Mouse (Mus musculus): Measurements from ENCODE around the gene Kdr. TPM values are rescaled to one million over a fixed set of nuclear protein-coding genes. Genes with fewer than 3 reads are reported as not detected.
"Not testable (repeated sequence)": the region's sequence is repeated elsewhere in the genome, so short reads cannot be mapped to it uniquely, and the experiment has no call there.

The Kdr gene
- total RNA-seq, 2 experiments from 2014 or later, result 0.46 to 0.56 TPM

DNA sequence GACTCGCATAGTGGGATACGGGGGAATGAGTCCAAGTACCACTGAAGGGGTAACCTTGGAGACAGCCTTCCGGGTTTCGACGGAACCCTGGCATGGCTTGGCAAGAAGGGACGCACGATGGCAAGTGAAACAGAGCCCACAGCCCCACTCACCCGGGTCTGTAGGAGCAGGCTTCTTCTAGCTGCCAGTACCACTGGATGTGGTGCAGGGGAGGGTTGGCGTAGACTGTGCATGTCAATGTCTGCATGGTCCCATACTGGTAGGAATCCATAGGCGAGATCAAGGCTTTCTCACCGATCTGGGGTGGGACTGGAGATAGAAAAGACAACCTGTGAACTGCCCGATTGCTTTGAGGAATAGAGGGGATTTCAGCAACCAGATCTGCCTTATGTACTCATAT, 15.7 kb downstream of the Kdr start:
- peak; percentile 9; the same call in 1 of the 2 replicates for ATAC-seq (replicated peaks; ENCODE audit: low FRiP score, low TSS enrichment, poor library complexity, severe bottlenecking)

DNA sequence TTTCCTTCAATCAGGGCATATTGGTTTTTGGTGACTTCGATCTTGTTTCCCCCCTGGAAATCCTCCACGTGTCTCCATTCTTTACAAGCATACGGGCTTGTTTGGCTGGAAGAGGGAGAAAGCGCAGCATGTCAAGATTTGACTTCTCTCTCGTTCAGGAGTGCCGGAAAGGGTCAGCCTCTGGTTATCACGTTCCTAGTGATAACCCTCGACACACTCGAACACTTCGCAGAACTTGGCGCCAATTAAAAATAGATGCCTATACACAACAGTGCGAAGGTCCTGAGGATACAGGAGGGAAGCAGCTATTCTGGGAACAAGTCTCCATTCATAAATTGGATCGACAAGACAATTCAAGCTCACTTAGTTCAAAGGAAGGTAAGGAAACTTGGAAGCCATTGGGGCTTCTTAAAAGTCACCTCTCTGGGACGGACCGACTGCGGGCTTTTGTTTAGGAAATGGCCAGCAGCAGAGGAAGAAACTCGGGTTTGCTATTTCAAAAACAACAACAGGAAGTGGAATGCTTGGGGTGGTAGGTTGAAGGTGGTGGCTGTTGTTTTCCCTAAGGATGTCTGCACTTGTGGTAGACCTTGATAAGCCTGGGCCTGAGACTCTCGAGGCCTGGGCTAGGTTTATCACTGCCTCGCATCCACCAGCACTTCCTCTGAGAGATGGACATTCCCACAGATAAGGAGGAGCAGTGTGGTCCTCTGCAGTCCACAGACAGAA, 16.4 kb downstream of the Kdr start:
- ATAC-seq (replicated peaks; ENCODE audit: low FRiP score, low TSS enrichment, poor library complexity, severe bottlenecking), result peak; percentile 75

DNA sequence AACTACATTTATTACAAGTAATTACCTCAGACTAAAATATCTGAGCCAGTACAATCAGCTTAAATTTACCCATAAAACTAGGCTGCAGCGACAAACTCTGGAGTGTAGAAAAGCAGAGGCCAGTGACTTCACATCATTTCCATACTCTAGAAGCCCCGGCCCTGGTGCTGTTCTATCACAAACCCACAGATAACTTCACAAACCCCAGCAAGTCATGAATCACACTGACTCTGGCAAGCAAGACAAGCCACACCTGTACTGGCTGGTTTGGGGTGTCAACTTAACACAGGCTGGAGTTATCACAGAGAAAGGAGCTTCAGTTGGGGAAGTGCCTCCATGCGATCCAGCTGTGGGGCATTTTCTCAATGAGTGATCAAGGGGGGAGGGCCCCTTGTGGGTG, 18.4 kb downstream of the Kdr start:
- ATAC-seq (replicated peaks; ENCODE audit: low FRiP score, low TSS enrichment, poor library complexity, severe bottlenecking), result peak; percentile 79

DNA sequence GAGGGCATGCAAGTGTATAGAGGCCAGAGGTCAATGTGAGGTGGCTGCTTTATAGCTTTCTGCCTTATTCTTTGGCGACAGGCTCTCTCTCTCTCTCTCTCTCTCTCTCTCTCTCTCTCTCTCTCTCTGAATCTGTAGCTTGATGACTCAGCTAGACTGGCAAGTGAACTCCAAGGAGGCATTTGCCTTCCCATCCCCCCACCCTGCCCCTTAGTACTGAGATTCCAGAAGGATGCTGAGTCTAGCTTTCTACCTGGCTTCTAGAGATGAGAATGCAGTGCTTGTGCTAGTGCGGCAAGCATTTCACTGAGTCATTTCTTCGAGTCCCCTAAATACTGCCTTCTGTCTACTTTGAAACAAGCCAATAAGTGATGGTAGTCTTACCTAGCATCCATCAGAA, 21.7 kb downstream of the Kdr start:
- no peak for ATAC-seq (replicated peaks; ENCODE audit: low FRiP score, low TSS enrichment, poor library complexity, severe bottlenecking)

DNA sequence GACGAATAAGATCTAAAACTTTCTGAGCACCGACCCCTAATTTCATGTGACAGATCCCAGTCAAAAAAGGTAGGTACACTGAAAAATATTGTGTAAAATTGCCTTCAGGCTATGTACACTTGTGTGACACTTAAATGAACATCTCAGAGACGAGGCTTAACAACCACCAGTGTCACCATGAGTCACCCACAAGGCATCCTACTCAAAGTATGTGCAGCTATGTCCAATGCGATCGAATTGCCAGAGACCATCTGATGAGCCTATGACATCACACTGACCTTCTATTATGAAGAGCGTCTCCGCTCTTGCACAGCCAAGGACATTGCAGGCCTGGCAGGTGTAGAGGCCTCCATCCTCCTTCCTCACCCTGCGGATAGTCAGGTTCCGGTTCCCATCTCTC, 22.4 kb downstream of the Kdr start:
- ATAC-seq (replicated peaks; ENCODE audit: low FRiP score, low TSS enrichment, poor library complexity, severe bottlenecking), result no peak

DNA sequence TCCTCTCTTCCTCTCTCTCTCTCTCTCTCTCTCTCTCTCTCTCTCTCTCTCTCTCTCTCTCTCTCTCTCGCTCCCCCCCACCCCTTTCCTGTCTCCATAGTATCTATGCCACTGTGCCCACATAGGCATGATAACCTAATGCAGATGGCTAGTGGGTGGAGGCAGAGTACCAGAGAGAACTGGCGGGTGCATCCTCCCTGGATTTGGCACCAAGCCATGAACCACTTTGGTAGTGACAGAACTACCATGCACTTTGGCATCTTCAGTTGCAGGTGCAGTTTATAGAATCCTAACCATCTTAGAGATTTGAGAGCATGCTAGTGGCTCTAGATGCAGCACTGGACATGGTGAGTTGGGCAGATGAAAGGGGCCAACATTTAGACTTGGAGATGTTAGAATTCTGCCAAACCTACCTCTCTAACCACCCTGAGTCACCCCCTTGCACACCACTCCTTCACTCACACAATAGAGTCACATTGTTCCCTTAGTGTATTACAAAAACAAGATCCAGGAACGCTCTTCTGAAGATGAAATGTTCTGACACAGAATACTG, 23.4 kb downstream of the Kdr start:
- peak; percentile 63 for ATAC-seq (replicated peaks; ENCODE audit: low FRiP score, low TSS enrichment, poor library complexity, severe bottlenecking)

DNA sequence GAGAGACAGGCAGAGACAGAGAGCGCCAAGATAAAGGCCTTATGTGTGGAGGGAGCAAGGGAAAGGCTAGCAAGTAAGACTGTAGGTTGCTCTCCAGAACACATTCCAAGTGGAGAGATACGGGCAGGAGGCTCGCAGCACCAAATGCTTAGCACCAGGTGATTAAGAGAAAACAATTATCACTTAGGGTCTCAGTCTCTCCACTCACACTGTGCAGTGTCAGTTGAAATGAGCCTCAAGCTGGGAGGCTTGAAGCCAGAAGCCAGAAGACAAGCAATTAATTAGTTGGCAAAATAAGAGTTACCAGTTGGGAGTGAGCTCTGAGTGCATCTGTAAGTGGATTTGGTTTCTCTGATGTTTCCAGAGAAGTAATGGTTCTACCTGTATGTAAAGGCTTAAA, 24.0 kb downstream of the Kdr start:
- no peak for ATAC-seq (replicated peaks; ENCODE audit: low FRiP score, low TSS enrichment, poor library complexity, severe bottlenecking)

DNA sequence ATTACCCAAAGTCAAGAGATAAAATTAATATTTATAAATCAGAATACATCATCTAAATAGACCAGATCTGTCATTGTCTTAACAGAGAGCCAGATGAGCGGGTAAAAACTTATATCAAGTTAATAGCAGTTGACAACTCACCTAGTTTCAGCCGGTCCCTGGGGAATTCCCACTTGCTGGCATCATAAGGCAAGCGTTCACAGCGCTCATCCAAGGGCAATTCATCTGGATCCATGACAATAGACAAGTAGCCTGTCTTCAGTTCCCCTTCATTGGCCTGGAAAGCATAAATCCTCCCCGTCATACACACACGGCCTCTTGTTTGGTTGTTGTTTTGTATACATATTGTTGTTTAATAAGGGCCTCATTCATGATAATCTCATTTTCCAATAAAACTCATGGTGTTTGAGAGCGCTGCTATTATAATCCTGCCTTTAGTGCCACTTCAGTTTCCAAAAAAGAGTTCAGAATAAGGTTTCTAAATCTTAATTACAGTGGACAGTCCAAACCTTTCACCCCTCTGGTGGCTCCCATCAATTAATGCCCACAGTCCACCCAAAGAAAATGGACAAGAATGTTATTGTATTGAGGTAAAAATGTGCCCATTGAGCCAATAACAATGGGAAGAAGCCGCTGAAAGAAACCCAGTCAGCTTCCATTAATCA, 26.0 kb downstream of the Kdr start:
- ATAC-seq (replicated peaks; ENCODE audit: low FRiP score, low TSS enrichment, poor library complexity, severe bottlenecking), result no peak

DNA sequence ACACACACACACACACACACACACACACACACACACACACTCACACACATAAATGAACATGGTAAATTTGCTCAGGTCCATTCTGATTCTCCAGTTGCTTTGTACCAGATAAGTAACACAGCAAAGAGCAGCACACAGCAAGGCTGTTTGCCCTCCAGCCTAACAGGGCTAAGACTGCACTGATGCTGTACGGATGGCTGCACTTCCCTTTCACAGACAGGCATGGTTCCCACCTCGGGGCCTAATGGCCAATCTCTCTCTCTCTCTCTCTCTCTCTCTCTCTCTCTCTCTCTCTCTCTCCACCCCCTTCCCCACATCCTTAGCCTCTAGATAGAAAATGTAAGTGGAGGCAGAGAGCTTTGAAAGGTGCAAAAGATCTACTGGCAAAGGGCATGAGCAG, 27.4 kb downstream of the Kdr start:
- no peak for ATAC-seq (replicated peaks; ENCODE audit: low FRiP score, low TSS enrichment, poor library complexity, severe bottlenecking)

DNA sequence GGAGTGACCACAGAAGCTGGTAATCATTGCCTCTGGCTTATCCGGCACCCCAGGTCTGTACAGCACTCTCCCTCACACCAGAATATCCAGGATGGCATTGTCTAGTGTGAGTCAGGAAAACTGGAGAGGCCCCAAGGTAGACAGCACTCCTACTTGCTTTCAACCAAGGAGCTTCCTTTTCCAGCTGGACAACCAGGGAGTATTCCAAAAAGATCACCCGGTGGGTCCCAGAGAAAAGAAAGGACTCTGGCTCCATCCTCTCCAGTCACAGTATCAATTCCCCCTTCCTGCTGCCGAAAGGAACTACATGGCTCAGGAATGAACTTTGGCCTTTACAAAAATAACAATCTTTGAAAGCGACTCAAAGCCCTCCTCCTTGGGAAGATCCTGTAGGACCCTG, 32.9 kb downstream of the Kdr start:
- ATAC-seq (replicated peaks; ENCODE audit: low FRiP score, low TSS enrichment, poor library complexity, severe bottlenecking), result no peak

DNA sequence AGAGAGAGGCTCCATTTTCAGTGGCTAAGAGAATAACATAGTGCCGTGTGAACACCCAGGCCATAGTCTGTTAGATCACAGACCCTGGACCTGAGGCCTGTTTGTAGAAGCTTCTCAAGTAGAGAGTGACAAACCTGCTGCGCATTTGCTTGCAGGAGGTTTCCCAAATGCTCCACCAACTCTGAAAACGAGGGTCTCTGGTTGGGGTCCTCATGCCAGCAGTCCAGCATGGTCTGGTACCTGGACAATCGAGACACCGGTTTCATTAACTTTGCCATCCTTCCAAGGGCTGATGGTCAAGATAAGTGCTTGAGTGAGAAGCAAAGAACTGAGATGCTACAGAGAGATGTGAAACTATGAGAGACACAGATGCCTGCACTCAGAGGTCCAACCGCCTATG, 35.0 kb downstream of the Kdr start:
- no peak for ATAC-seq (replicated peaks; ENCODE audit: low FRiP score, low TSS enrichment, poor library complexity, severe bottlenecking)

DNA sequence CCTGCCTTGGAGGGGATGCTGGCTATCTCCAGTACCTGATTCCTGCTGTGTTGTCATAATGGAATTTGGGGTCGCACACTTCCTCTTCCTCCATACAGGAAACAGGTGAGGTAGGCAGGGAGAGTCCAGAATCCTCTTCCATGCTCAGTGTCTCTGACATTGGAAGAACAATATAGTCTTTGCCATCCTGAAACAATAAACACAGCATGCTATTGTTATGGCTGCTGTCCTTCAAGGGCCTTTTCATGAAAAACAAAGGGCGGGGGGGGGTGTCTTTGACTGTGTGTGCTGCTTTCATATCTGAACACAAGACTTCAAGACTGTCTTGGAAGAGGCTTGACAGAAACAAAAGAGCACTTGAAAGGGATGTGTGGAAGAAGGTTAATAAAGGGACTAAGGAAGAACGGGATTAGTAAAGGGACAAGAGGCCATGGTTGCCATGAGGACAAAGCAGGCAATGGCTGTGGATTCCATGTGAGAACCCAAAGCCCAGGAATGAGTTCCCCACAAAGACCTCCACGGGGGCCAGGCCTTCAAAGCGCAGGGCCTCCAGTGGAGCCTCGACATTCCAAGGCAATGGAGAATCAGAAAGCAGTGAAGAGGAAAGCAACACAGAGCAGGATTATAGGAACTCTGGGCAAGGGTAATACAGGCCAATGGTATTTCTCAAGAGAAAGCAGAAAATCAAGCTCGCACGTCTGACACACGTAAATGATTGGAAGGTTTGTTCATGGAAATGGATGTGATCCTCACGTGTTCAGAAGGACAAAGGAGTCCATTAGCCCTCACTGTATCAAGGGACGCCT, 36.3 kb downstream of the Kdr start:
- no peak for ATAC-seq (replicated peaks; ENCODE audit: low FRiP score, low TSS enrichment, poor library complexity, severe bottlenecking)

DNA sequence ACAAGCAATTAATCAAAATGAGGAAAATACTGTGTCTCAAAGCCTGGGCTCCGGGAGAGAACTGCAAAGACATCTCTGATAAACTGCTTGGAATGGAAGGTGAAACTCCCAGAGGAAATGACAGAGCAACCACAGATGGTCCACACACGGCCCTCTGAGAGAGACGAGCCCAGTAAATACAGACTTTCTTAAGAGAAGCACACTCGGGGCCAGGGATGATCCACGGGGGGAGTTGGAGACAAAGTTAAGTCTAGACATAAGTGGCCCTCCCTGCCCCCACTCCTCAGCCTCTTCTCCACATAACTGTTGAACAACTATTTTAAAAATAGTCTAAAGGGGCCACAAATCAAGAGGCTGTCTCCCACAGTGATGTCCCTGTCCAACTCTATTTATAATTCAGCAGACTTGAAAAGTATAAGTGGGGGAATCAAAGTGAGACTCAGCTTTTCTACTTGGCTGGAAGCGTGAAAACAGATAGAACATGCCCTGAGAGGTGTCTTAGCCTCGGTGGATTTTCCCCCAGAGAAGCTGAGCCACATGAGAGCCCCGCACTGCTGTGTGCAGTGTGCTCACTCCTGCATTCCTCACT, 39.0 kb downstream of the Kdr start:
- no peak for ATAC-seq (replicated peaks; ENCODE audit: low FRiP score, low TSS enrichment, poor library complexity, severe bottlenecking)

DNA sequence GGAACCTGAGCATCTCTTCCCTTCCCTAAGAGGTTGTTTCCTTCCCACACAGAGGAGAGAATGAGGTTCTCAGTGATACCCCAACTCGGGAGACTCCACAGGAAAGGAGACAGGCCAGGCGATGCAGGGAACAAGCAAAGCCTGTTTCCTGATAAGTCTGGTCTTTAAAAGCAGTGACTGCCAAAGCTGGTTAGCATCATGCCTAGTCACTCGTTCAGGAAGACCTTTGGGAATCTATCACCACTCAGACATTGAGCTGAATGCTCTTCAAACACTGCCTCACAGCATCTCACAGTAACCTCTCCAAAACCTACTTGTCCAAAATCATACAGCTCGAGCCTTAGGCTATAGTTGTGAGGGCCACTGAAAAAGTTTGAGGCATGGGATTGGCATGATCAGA, 40.2 kb downstream of the Kdr start:
- ATAC-seq (replicated peaks; ENCODE audit: low FRiP score, low TSS enrichment, poor library complexity, severe bottlenecking), result no peak

DNA sequence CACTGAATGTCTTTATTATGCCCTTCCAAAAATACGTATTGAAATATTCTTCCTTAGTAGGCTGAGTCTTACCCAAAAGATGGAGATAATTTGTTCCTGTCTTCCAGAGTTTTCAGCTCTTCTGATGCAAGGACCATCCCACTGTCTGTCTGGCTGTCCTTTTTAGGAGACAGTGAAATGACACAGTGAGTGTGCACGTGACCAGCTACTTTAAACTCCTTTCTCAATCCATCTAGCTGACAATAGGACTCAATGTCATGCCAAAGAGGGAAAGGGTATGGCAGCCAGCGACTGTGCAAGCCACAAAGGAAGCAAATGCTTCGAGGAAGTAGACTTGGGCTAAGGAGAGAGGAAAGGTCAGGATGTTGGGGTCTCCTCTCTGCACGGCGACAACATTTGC, 42.0 kb downstream of the Kdr start:
- ATAC-seq (replicated peaks; ENCODE audit: low FRiP score, low TSS enrichment, poor library complexity, severe bottlenecking), result no peak

DNA sequence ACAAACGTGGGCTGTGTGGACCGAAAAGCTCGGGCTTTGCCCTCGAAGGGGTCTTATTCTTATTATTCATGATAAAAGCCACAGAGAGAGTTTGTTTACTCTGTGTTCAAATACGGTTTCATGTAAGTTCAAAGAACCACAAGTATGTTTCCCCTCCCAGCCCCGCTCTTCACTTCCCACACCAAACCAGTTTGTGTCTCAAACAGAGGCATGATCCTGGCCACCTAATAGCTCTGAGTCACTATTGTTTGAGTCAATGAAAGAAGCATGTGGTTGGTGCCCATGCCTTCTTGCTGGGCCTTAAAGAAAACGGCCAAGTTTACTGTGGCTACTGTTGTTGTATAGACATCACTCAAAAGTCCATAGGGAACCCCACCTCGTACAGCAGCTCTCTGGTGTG, 43.0 kb downstream of the Kdr start:
- no peak for ATAC-seq (replicated peaks; ENCODE audit: low FRiP score, low TSS enrichment, poor library complexity, severe bottlenecking)

DNA sequence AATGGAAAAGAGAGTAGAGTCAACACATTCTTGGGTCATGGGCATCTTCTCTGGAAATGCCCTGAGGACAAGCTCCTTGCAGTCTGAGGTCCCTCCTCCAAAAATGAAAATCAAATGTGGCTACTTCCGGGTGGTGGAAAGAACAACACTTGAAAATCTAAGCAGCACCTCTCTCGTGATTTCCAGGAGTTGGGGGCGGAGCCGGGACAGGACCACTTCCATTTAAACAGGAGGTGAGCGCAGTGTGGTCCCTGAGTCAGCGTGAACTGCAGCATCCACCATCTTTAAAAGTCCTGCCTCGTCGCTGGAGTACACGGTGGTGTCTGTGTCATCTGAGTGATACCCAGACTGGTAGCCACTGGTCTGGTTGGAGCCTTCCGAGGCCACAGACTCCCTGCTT, 44.1 kb downstream of the Kdr start:
- no peak for ATAC-seq (replicated peaks; ENCODE audit: low FRiP score, low TSS enrichment, poor library complexity, severe bottlenecking)

DNA sequence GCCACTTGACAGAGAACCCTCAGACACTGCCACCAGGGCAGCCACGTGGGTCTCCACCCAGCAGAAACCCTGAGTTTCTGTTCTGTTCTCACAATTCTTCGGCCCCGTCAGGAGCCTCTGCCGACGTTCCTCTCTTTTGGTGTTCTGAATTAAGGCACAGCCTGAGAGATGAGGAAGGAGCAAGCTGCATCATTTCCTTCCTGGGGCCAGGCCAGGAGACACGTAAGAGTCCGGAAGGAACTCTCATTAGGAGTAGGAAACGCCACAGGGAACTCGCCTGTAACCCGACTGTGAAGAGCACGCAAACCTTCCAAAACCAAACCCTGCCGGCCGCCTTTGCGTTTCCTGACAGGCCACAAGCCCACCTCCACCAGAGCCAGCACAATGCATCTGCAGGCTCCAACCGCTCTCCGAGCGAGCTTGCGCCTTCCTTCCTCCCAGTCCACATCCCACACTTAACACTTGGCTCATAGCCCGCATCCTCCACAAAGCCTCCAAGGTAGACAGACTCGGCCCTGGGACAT, 44.7 kb downstream of the Kdr start:
- peak; percentile 46 for ATAC-seq (replicated peaks; ENCODE audit: low FRiP score, low TSS enrichment, poor library complexity, severe bottlenecking)

DNA sequence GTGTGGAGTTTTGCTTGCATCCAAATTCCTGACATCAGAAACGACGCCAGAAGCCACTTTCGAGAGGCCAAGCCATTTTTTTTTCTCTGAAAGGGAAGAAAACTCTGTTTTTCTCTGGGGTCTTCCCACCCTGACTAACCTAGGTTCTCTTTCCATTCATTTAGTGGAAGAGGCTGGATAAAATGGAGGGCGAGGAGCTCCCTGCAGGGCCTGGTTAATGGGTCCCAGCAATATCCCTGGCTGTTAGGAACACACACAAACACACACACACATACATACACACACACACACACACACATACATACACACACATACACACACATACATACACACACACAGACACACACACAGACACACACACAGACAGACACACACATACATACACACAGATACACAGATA, 46.8 kb downstream of the Kdr start:
- ATAC-seq (replicated peaks; ENCODE audit: low FRiP score, low TSS enrichment, poor library complexity, severe bottlenecking), result not testable (repeated sequence)

DNA sequence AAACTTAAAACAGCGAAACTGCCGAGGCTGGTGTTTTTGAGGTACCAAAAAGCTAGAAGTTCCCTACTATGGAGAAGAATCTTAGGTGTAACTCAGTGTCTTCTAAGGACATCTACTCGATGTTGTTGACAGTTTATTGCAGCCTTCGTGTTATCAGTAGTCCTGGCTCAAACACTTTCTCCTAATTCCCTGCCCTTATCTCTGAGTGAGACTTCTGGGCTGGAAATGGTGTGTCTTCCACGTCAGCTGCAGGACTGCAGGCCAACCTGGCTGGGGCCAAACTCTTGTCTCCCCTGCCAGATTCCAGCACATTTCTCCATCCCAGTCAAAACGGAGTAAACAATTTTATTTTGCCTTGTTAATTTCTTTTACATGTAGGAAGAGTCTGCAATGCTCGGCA, 48.3 kb downstream of the Kdr start:
- peak; percentile 73 for ATAC-seq (replicated peaks; ENCODE audit: low FRiP score, low TSS enrichment, poor library complexity, severe bottlenecking)

Measured in megakaryocyte-erythroid progenitor cell, adult 5-6 weeks (primary cell).